Mouse (Mus musculus) megakaryocyte-erythroid progenitor cell, adult 5-6 weeks (primary cell): Measurements from ENCODE around the gene Zfp777. TPM values are rescaled to one million over a fixed set of nuclear protein-coding genes. Genes with fewer than 3 reads are reported as not detected.

ENCODE experiments used
- ATAC-seq: replicated peaks from 2 replicates; pipeline ENCODE4 v1.8.0; 2016; ENCODE audit warnings: mild to moderate bottlenecking, inconsistent platforms; ENCODE audit not compliant: severe bottlenecking, poor library complexity, low FRiP score, low TSS enrichment
- total RNA-seq, 2 experiments: library from RNA; stranded (forward) in 1 of 2; stranded (reverse) in 1 of 2; fragments of 200-1000, 215-1000 nt in 1 of 2; fragments of >200 nt in 1 of 2; fragmentation: Nextera tagmentation in 1 of 2; gene quantifications; 2 replicates each; pipeline ENCODE4 v1.2.3; 2014 to 2017

Gene Zfp777
- total RNA-seq (2014; fragmentation: Nextera tagmentation) (13.3 and 33.3 TPM in 2 replicates), total RNA-seq (2017) (20.2 and 35.0 TPM in 2 replicates)

DNA sequence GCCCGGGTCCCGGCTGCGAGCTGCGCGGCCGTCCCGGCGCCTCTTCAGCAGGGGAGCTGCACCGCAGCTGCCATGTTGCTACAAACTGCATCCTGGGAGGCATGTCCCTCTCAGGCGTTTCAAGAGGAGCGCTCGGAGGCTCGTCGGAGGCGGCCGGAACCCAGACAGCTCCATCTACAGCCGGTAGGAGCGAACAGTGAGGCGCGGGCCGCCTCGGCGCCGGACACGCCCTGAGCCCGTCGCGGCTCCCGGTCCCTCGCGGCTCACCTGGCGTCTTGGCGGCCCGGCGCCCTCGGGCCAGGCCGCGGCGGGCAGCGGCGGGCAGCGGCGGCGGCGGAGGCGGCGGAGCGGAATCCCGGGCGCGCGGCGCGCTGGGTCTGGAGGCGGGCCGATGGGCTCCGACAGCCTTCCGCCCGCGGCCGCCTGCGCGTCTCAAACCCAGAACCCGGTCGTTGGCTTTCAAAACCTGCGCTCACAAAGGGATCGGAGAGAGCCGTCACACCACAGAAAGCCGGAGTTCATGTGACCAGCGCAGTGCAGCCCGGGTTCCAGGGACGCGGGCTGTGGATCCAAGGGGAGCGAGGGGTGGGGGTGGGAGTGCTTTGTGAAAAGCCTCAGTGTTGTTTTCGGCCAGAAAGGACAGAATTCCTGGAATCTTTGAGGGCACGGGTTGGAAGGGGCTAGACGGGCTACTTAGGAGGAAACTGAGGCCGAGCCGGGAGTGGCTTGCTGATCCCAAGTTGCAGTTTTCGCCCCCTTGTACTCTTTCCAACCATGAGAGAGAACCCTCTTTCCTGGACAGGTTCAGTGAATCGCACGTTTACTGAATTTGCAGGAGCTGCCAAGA lies at the start of gene Zfp777:
Gene Zfp777 (minus strand): TSS at position 486 of the 847 bp plus-strand sequence.
- peak; percentile 89 for ATAC-seq

DNA sequence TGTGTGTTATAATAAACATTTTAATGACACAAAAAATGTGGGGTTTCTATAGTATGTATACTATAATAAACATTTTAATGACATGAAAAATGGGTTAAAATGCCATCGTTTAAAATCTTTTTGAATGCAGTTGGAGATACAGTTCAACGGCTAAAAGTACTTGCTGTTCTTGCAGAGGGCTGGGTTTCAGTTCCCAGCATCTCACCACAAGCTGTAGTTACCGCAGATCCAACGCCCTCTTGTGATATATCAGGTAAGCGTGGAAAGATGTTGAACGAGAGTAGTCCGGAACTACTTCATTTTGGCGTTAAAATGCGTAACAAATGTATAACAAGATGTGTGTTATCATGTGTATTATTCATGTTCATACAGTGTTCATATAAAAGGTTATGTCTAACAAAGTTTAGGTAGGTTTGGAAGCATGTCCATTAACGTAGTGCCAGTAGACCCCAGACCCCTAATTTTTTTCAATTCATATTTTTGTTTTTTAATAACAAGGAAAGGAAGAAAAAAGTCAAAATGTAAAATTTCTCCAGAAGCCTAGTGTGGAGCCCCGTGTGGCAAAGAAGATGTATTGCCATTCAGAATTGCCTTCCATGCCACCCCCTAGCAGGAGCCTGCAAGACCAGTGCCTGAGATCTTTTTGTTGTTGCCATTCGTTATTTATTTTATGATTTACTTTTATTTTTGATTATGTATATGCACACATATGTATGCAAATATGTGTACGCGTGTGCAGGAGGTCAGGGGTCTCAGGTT lies 38.4 kb upstream of the Zfp777 start:
- ATAC-seq: no peak

DNA sequence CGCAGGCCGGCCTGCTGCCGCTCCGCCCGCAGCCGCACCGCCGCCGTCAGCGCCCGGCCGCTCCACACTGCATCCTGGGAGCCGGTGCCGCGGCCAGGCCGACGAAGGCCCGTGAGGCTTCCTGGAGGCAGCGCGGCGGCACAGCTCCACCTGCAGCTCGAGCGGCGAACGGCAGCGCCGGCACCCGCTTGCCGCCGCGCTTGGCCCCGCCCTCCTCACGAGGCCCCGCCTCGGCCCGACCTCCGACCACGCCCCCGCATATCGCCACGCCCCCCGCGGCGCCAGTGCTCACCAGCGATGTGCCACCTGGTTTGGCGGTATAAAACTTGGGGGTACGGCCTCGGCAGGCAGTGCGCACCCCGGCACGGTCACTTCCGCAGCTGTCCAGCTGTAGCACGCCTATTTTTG lies 37.8 kb upstream of the Zfp777 start, which contains the start of gene Zfp746:
Gene Zfp746 (minus strand): TSS at position 123 of the 408 bp plus-strand sequence.
- ATAC-seq: peak; percentile 79

DNA sequence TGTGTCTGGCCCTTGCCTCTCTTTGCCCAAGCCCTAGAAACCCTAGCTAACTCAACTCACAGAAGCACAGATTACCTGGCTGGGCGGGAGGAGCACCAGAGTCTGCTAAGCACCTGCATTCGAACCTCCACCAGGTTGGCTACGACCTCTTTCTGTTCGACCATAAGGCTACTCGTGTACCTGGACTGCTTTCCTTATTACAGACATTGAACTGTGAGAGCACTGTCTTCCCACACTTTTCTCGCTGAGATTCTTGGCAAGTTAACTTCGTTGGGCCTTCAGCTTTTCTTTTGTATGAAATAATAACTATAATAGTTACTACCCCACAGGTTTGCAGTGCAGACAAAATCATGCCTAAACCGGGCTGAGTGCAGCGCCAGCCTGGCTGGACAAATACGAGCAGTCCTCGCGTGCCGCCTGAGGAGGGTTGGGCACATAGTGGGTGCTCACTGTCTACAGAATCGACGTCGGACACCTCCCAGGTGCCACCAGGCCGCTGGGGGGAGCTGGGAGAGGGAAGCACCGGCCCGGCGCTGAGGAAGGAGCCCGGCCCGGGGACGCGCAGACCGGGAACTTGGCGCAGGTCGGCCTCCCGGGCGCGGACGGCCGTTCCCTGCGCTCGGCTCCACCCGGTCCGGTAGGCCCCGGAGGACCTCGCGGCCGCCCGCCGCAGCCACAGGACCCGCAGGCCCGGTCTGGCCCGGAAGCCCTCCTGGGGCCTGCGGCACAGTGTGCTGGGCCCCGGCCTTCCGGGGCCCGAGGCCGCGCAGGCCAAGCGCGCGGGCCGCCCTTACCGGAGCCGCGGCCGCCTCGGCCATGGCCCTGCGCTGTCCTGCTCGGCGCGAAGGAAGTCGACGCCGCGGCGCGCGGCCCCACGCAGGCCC lies 37.1 kb upstream of the Zfp777 start:
- ATAC-seq: peak; percentile 62

GRCm38 (mm10) chr6:48083733-48084191 lies 35.1 kb upstream of the Zfp777 start:
- peak; percentile 38 for ATAC-seq

DNA sequence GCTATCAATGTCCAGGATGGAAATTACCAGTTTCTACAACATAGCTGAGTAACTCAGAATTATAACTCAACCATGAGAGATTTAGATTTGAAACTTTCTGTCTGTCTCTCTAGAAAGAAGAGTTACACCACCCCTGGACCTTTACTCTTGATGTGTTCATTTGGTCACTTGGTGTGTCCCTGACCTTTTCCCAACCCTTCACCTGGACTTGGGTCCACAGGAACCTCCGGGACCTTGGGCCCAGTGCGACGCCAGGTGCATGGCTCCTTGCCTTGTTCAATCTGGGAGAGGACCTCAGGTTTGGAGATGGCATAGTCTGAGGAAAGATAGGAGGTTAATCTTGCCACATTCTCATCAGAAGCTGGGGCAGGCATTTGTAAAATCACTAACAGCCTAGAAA lies 33.2 kb upstream of the Zfp777 start:
- no peak for ATAC-seq

GRCm38 (mm10) chr6:48081021-48081420 lies 32.3 kb upstream of the Zfp777 start:
- no peak for ATAC-seq

DNA sequence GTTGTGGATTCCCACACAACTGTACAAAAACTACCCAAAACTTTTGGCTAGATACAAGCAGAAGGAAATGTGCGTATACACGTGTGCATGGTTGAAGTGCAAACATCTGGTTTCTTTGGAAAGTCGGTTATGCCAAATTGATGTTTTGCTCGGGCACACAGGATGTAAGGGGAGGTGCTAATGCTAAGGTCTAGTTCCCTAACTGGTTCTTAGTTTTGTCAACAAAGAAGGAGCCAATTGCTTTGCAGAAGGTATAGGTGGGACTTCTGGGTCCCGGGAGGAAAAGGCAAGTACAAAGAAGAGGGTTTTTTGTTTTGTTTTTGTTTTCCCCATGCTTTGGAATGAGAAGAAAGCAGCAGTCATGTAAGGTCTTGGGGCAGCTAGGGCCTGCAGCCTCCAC lies 24.6 kb upstream of the Zfp777 start:
- peak; percentile 88 for ATAC-seq

DNA sequence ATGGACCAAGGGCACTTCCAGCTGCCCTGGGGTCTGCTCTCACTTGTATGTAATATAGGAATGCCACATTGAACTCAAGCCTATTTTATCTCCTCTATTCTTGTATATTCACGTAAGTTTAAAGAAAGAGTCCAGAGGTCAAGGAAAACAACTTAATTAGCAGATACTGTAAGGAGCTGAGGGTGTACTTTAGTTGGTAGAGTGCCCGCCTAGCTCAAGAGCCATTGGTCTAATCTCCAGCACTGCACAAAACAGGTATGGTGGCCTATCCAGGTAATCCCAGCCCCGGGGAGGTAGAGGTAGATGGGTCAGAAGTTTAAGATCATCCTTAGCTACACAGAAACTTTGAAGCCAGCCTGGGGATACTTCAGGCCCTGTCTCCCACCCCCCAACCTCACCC lies 18.8 kb upstream of the Zfp777 start:
- ATAC-seq: no peak

DNA sequence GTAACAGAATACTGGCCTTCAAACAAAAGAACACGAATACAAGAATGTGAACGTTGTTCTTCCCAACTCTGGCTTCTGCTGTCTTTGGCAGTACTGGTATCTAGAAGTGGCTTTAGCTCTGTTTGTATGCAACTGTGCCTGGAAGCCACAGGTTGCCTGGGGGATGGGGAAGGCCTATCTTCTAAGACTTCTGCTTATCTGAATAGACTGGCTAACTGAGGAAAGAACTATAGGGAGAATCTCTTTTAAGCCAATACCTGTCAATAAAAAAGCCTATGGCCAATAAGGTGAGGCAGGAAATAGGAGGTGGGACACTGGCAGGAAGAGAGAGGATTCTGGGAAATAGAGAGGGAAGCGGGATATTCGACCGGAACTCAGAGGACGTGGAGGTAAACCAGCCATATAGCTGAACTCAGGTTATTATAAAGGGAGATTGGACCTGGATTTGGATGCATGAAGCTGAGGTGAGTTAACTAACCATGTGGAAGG lies 16.9 kb upstream of the Zfp777 start:
- ATAC-seq: no peak

DNA sequence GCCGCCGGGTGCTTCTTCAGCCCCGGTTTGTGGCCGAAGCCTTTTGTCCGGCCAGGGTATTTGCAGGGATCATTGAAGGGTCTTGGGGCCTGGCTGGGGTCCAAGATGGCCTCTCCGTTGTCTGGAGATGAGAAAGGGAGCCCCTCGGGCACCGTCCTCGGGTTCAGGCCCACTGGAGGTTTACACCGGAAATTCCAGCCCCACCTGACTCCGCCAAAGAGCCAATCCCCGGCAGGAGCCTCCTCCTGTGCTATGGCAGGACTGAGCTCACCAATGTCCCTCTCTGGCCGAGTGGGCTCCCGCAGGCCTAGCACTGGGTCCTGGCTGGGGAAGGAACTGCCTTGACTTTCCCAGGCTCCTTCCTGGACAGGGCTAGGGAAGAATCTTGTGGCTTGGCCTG lies 15.7 kb upstream of the Zfp777 start:
- ATAC-seq: no peak

DNA sequence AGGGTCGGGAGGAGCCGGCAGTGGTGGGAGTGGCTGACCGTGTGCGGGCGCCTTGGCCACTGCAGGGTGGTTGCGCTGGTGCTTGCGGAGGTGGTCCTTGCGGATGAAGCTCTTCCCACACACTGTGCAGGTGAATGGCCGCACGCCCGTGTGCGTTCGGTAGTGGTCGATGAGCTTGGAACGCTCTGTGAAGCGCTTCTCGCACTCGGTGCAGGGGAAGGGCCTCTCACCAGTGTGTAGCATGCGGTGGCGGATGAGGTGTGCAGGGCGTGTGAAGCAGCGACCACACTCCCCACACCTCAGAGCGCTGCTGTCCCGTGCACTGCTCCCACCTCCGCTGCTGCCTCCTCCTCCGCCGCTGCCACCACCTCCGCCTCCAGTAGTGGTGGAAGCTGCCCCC lies 15.2 kb upstream of the Zfp777 start:
- no peak for ATAC-seq

DNA sequence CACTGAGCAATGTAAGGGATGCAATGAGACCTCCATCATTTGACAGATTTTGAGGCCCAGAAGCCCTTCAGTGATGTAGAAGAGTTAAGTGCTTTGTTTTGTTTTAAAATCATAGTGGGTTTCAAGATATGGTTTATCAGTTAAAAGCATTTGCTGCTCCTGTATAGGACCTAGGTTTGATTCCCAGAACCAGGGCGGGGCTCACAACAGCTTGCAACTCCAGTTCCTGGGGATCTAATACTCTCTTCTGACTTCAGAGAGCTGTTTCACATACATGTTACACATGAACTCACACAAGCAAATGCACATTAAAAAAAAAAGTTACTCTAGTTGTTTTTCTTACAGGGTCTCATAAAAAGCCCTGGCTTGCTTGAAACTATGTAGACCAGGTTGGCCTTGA lies 12.2 kb upstream of the Zfp777 start:
- ATAC-seq: no peak

- no peak for ATAC-seq
Observed at GRCm38 (mm10) chr6:48060421-48060820, 11.7 kb upstream of the Zfp777 start.

- no peak for ATAC-seq
Observed at GRCm38 (mm10) chr6:48052136-48052535, 3.4 kb upstream of the Zfp777 start.

DNA sequence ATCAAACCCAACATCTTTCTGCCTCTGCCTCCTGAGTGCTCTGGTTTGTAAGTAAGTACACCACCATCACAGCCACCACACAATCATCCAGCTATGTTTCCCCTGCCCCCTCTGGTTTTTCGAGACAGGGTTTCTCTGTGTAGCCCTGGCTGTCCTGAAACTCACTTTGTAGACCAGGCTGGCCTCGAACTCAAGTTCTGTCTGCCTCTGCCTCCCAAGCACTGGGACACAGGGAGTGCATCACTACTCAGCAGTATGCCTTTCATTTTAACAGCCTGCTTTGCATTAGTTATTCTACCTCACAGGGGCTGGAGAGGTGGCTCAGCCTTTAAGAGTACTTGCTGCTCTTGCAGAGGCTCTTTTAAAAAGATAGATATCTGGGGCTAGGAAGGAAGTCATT lies 3.0 kb upstream of the Zfp777 start:
- ATAC-seq: no peak

DNA sequence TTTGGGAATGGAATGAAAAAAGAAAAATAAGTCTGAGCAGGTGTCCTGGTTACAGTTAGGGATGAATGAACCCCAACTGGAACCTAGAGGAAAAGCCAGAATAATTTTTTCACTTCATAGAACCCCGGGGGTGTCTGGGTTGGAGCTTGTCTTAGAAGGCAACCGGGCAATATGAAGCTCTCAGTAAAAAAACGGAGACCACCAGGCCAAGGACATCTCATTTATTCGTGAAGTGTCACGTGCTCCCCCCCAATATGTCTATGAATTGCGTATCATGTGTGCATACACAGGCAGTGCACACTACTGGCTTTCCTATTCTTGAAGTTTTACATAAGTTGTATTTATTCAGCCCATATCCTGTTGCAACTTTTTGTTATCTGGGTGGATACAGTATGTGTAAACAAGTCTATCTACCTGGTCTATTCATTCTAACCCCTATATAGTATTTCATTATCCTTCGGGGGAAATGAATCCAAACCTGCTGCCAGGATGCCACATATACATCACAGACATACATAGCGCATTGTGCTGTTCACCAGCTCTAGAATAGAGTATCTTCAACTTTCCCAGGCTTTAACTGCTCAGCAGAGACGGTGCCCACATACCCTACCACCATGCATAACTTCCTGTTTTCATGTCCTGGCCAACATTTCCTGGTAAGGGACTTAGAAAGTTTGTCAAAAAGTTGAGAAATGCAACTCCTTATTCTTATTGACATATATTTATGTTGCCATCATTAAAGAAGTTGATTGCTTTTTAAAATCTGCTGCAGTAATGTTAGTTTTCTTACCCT lies 758 bp upstream of the Zfp777 start:
- ATAC-seq: no peak

DNA sequence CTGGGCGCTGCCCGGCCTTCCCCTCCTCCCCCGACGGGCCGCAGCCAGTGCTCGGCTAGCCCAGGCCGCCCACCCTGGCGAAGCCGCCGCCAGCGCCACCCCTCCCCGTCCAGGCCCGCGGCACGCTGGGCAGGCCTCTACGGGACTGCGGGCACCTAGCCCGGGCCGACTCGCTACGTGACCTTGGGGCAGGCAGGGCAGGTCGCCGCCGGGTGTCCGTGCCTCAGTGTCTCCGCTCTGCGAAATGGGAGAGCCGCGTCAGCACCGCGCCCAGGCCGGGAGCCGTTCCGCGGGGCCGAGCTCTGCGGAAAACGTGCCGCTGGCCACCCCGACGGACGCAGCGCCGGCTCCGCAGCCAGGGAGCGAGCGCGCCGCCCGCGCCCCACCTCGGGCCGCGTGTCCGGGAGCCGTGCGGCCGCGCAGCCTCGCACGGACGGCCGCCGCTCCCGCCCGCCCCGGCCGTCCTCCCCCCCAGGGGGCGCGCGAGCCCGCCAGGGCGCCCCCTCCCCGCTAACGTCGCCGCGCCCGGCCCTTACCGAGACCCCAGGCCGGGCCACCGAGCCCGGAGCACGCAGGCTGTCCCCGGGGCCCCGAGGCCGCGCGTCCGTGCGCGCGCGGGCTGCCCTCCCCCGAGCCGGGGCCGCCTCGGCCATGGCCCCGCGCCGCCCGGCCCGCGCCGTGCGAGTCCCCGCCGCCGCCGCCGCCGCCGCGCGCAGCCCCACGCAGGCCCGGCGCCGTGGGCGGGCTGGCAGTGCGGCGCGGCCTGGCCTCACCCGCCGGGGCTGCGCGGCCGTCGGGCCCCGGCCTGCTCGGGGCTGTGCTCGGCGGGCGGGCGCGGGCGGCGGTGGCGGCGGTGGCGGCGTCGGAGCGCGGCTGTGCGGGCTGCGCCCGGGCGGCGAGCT lies 1.0 kb downstream of the Zfp777 start:
- peak; percentile 38; the same call in 1 of the 2 replicates for ATAC-seq
